Mouse (Mus musculus): ENCODE results near the gene 1810024B03Rik.
"Not testable (repeated sequence)": the region's sequence is repeated elsewhere in the genome, so short reads cannot be mapped to it uniquely, and the experiment has no call there.

DNA sequence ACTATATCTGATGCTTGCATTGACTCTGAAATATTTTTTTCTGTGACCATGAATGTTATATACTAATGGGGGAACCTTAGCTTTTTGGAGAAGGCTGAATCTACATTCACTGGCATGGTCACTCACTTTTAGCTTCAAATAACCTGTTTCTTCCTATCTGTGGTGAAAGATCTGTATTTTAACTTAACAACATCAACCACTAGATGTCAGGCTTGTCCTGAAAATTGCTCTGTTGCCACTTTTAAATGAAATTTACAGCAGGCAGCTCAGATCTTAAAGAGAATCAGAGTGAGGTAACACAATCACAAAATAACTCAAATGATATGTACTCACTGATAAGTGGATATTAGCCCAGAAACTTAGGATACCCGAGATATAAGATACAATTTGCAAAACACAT is 41.8 kb downstream of the 1810024B03Rik start:
- not testable (repeated sequence) for TF ChIP-seq CTCF (IDR thresholded peaks at IDR 0.05; ENCODE audit: control insufficient read depth, insufficient read depth, low read length); POLR2A (IDR thresholded peaks at IDR 0.05; ENCODE audit: borderline replicate concordance, control insufficient read depth, low read depth, low read length)

Data from bone marrow, adult 2 months (tissue).